Comparison of ENCODE assay signal across 18 mouse cellular contexts in genomic region chr7:89766678-89767508, GRCm38 (mm10).
DNase-seq lines count a peak whose midpoint lies in the region; ATAC-seq lines count a peak whose summit lies in the region.
"Had no signal": no experiment of that assay in that cellular context is flagged by ENCODE, and none has a peak within 500 bp of the region (broad histone marks: within the 10 kb centered on the region; RNA-seq: fewer than 3 reads in every experiment).

No protein-coding gene starts in this region.

- no peak overlapping the region for H3K9ac ChIP-seq in forebrain, embryonic 15.5 days (replicated peaks)
- no peak overlapping the region for H3K9ac ChIP-seq in neural tube, embryonic 13.5 days
- H3K9ac ChIP-seq: heart, embryonic 15.5 days had no signal

- H3K27me3 ChIP-seq in forebrain, embryonic 15.5 days, result no peaks in the 10 kb centered on the region
- H3K27me3 ChIP-seq in neural tube, embryonic 13.5 days, result no peaks in the 10 kb centered on the region
- H3K27me3 ChIP-seq: heart, embryonic 15.5 days had no signal

- no peak overlapping the region for H3K4me3 ChIP-seq in forebrain, embryonic 15.5 days
- no peak overlapping the region for H3K4me3 ChIP-seq in neural tube, embryonic 13.5 days
- H3K4me3 ChIP-seq: erythroblast, embryonic 14.5 days; heart, embryonic 15.5 days; left cerebral cortex, adult 2 months had no signal

- H3K36me3 ChIP-seq in forebrain, embryonic 15.5 days, result no peaks in the 10 kb centered on the region
- no peaks in the 10 kb centered on the region for H3K36me3 ChIP-seq in neural tube, embryonic 13.5 days
- H3K36me3 ChIP-seq: heart, embryonic 15.5 days had no signal

- peak; percentile 71 for DNase-seq in embryo, embryonic 9.5 days (ENCODE audit: extremely low spot score)
- peak; percentile 71 for DNase-seq in mesoderm, embryonic 11.5 days (ENCODE audit: low read depth, low spot score)
- DNase-seq in adrenal gland, postnatal 10 days, result no peak
- no peak for DNase-seq in testis, postnatal 14 days (ENCODE audit: low spot score)
- no peak for DNase-seq in cerebellum, adult 8-10 months
- DNase-seq: cerebellum, postnatal 14 days; gastrocnemius, postnatal 14 days; kidney, postnatal 36 days; spleen, adult 18-20 months had no signal

- peaks cover 18% of the 10 kb centered on the region for H3K4me1 ChIP-seq in forebrain, embryonic 15.5 days
- H3K4me1 ChIP-seq in neural tube, embryonic 13.5 days (replicated peaks), result peaks cover 25% of the 10 kb centered on the region; the same call in 1 of the 2 replicates
- H3K4me1 ChIP-seq: heart, embryonic 15.5 days had no signal

- no peak overlapping the region for H3K27ac ChIP-seq in forebrain, embryonic 15.5 days (replicated peaks)
- H3K27ac ChIP-seq in neural tube, embryonic 13.5 days (replicated peaks), result no peak overlapping the region
- H3K27ac ChIP-seq: heart, embryonic 15.5 days; left cerebral cortex, adult 2 months had no signal

- peak; percentile 60 for ATAC-seq in forebrain, embryonic 15.5 days (replicated peaks)
- ATAC-seq in neural tube, embryonic 13.5 days (ENCODE audit: low read depth), result peak; percentile 63; the same call in 1 of the 2 replicates
- no peak for ATAC-seq in megakaryocyte, adult 5-6 weeks (ENCODE audit: poor library complexity, severe bottlenecking)
- ATAC-seq: CD4-positive, CD25-positive, alpha-beta regulatory T cell, adult 4 months; intestine, embryonic 16.5 days; lung, postnatal 0 days had no signal

- H3K9me3 ChIP-seq in forebrain, embryonic 15.5 days, result no peaks in the 10 kb centered on the region
- no peaks in the 10 kb centered on the region for H3K9me3 ChIP-seq in neural tube, embryonic 13.5 days
- H3K9me3 ChIP-seq: heart, embryonic 15.5 days had no signal

- H3K4me2 ChIP-seq in forebrain, embryonic 15.5 days (replicated peaks), result no peak overlapping the region
- H3K4me2 ChIP-seq in neural tube, embryonic 13.5 days, result no peak overlapping the region
- H3K4me2 ChIP-seq: heart, embryonic 15.5 days had no signal

- WGBS in forebrain, embryonic 15.5 days, result 6% methylated on average over 5 of the region's 5 CpGs
- 12% methylated on average over 5 of the region's 5 CpGs for WGBS in neural tube, embryonic 13.5 days

Comparison
In these comparisons a context has a peak if more than half of its experiments do, and no peak if none do; other contexts are left out.
1. DNase-seq: peak in embryo, embryonic 9.5 days (single experiment) and mesoderm, embryonic 11.5 days (single experiment); none in adrenal gland, postnatal 10 days (single experiment), testis, postnatal 14 days (single experiment) and cerebellum, adult 8-10 months (single experiment).